Mouse (Mus musculus) embryonic facial prominence, embryonic 11.5 days (tissue): ENCODE measurements at regions not wholly inside any gene's neighbourhood (a gene's known extent, or its start where the extent isn't known, plus 50 kb on each side); places are given as distances from the start of the nearest gene placed in this dataset.

ENCODE experiments used
- ATAC-seq: fragments of 200-750 bp; cut with Nextera tagmentation; replicated peaks from 2 replicates; pipeline ENCODE4 v1.8.0; 2017; ENCODE audit warnings: low read depth; ENCODE audit not compliant: insufficient number of reproducible peaks, low FRiP score, low TSS enrichment
- DNase-seq: peaks from one replicate; pipeline ENCODE4 v3.0.0-alpha.2; 2015; ENCODE audit warnings: low spot score
- H3K27ac ChIP-seq: fragments of 300-500 bp; sonication (generic); replicated peaks from 2 replicates; pipeline ENCODE4 v1.5.1; 2014; ENCODE audit warnings: mild to moderate bottlenecking, low read depth, low read length, control low read depth
- H3K27me3 ChIP-seq: fragments of 300-500 bp; sonication (generic); 2 replicates; pipeline ENCODE4 v1.6.1; 2014; ENCODE audit warnings: mild to moderate bottlenecking, low read length, moderate library complexity, mixed read lengths; ENCODE audit not compliant: control insufficient read depth, insufficient read depth
- H3K36me3 ChIP-seq: fragments of 300-500 bp; sonication (generic); replicated peaks from 2 replicates; pipeline ENCODE4 v1.6.1; 2014; ENCODE audit warnings: low read depth, mild to moderate bottlenecking, low read length, moderate library complexity, mixed read lengths; ENCODE audit not compliant: control insufficient read depth, insufficient read depth
- H3K4me1 ChIP-seq: fragments of 300-500 bp; sonication (generic); 2 replicates; pipeline ENCODE4 v1.6.1; 2014; ENCODE audit warnings: low read length, mixed read lengths; ENCODE audit not compliant: control insufficient read depth, insufficient read depth
- H3K4me2 ChIP-seq: fragments of 300-500 bp; sonication (generic); 2 replicates; pipeline ENCODE4 v1.6.1; 2014; ENCODE audit warnings: low read depth, mild to moderate bottlenecking, control low read depth, low read length, moderate library complexity
- H3K4me3 ChIP-seq: fragments of 300-500 bp; sonication (generic); 2 replicates; pipeline ENCODE4 v1.5.1; 2014; ENCODE audit warnings: low read depth, low read length, control low read depth
- H3K9ac ChIP-seq: fragments of 300-500 bp; sonication (generic); replicated peaks from 2 replicates; pipeline ENCODE4 v1.6.1; 2014; ENCODE audit warnings: mild to moderate bottlenecking, control low read depth, low read length
- H3K9me3 ChIP-seq: fragments of 300-500 bp; sonication (generic); replicated peaks from 2 replicates; pipeline ENCODE4 v1.6.1; 2016; ENCODE audit warnings: mild to moderate bottlenecking, low read length, inconsistent platforms, mixed read lengths; ENCODE audit not compliant: control insufficient read depth
- WGBS: fragments of 180-500 bp; shearing (Covaris S2); extraction: QIAGEN DNeasy Blood & Tissue Kit; methylation state at CpG from one replicate; pipeline ENCODE4 v1.1.7; 2014; 5-methylcytosine and 5-hydroxymethylcytosine counted together

GRCm38 (mm10) chr2:168842261-168842740 is 74.6 kb upstream of the Sall4 start:
- peak overlapping the region; percentile 32 for H3K4me2 ChIP-seq
- no peaks in the 10 kb centered on the region for H3K36me3 ChIP-seq
- no peak for ATAC-seq
- H3K27ac ChIP-seq = no peak overlapping the region
- no peak overlapping the region for H3K9ac ChIP-seq
- peak; percentile 63 for DNase-seq
- WGBS = 6% methylated on average over 15 of the region's 15 CpGs
- H3K4me1 ChIP-seq = peaks cover 12% of the 10 kb centered on the region
- no peaks in the 10 kb centered on the region for H3K27me3 ChIP-seq
- H3K4me3 ChIP-seq = peak overlapping the region; percentile 9; the same call in 1 of the 2 replicates
- no peaks in the 10 kb centered on the region for H3K9me3 ChIP-seq

GRCm38 (mm10) chr2:168841713-168842045 is 73.9 kb upstream of the Sall4 start:
- no peak for DNase-seq
- 2% methylated on average over 11 of the region's 11 CpGs for WGBS
- ATAC-seq = no peak
- no peaks in the 10 kb centered on the region for H3K36me3 ChIP-seq
- H3K9me3 ChIP-seq = no peaks in the 10 kb centered on the region
- H3K9ac ChIP-seq = no peak overlapping the region
- H3K27ac ChIP-seq = no peak overlapping the region
- H3K27me3 ChIP-seq = no peaks in the 10 kb centered on the region
- H3K4me1 ChIP-seq = peaks cover 12% of the 10 kb centered on the region
- H3K4me3 ChIP-seq = no peak overlapping the region
- H3K4me2 ChIP-seq = peak overlapping the region; percentile 19

GRCm38 (mm10) chr2:168840853-168841712 is 73.3 kb upstream of the Sall4 start:
- Histone ChIP-seq H3K4me1 (peaks cover 12% of the 10 kb centered on the region), H3K9ac (peak overlapping the region; percentile 35; the same call in 1 of the 2 replicates), H3K36me3 (no peaks in the 10 kb centered on the region), H3K4me2 (peak overlapping the region; percentile 19; the same call in 1 of the 2 replicates), H3K4me3 (no peak overlapping the region), H3K27me3 (no peaks in the 10 kb centered on the region), H3K27ac (no peak overlapping the region), H3K9me3 (no peaks in the 10 kb centered on the region)
- ATAC-seq (no peak), DNase-seq (peak; percentile 39)
- 3% methylated on average over 19 of the region's 19 CpGs for WGBS

- Histone ChIP-seq H3K27ac (no peak overlapping the region), H3K9ac (0 out of 2 replicates have a peak overlapping the region, but pooled peaks have one; percentile 22), H3K4me2 (peak overlapping the region; percentile 39), H3K4me1 (peaks cover 12% of the 10 kb centered on the region), H3K36me3 (no peaks in the 10 kb centered on the region), H3K4me3 (peak overlapping the region; percentile 18; the same call in 1 of the 2 replicates), H3K9me3 (no peaks in the 10 kb centered on the region), H3K27me3 (no peaks in the 10 kb centered on the region)
- peak; percentile 64; the same call in 1 of the 2 replicates for ATAC-seq
- WGBS = 3% methylated on average over 24 of the region's 24 CpGs
- peak; percentile 63 for DNase-seq
Observed at GRCm38 (mm10) chr2:168839811-168840655, 72.3 kb upstream of the Sall4 start.

GRCm38 (mm10) chr2:168839221-168839620 is 71.5 kb upstream of the Sall4 start:
- DNase-seq = no peak
- Histone ChIP-seq H3K4me3 (no peak overlapping the region), H3K4me1 (peaks cover 12% of the 10 kb centered on the region), H3K27ac (no peak overlapping the region; the same call in 1 of the 2 replicates), H3K9ac (no peak overlapping the region), H3K36me3 (no peaks in the 10 kb centered on the region), H3K27me3 (no peaks in the 10 kb centered on the region), H3K4me2 (no peak overlapping the region), H3K9me3 (no peaks in the 10 kb centered on the region)
- no peak for ATAC-seq
- WGBS = 4% methylated on average over 6 of the region's 6 CpGs

GRCm38 (mm10) chr2:168838681-168839080 is 70.9 kb upstream of the Sall4 start:
- peak overlapping the region; percentile 28; the same call in 1 of the 2 replicates for H3K27ac ChIP-seq
- ATAC-seq (no peak), DNase-seq (peak; percentile 66)
- no peak overlapping the region for H3K4me3 ChIP-seq
- H3K4me1 ChIP-seq = peaks cover 12% of the 10 kb centered on the region
- no peaks in the 10 kb centered on the region for H3K27me3 ChIP-seq
- no peaks in the 10 kb centered on the region for H3K36me3 ChIP-seq
- no peaks in the 10 kb centered on the region for H3K9me3 ChIP-seq
- 3% methylated on average over 12 of the region's 12 CpGs for WGBS
- H3K9ac ChIP-seq = no peak overlapping the region
- peak overlapping the region; percentile 33 for H3K4me2 ChIP-seq

GRCm38 (mm10) chr2:168837951-168838570 is 70.3 kb upstream of the Sall4 start:
- WGBS = 27% methylated on average over 5 of the region's 5 CpGs
- no peak for ATAC-seq
- no peaks in the 10 kb centered on the region for H3K9me3 ChIP-seq

More at GRCm38 (mm10) chr2:168837951-168838570, 70.3 kb upstream of the Sall4 start:
- Histone ChIP-seq H3K27ac (peak overlapping the region; percentile 28; the same call in 1 of the 2 replicates), H3K36me3 (no peaks in the 10 kb centered on the region), H3K9ac (no peak overlapping the region), H3K4me2 (no peak overlapping the region), H3K4me3 (no peak overlapping the region), H3K27me3 (no peaks in the 10 kb centered on the region), H3K4me1 (peaks cover 12% of the 10 kb centered on the region)
- no peak for DNase-seq
